Mouse (Mus musculus) induced T-regulatory cell, adult 2 months (primary cell): Measurements from ENCODE around the gene Osbp.

Experiments
- DNase-seq: peaks from one replicate; pipeline ENCODE4 v3.0.0-alpha.2; 2012; ENCODE audit warnings: low read depth

Osbp gene

DNA sequence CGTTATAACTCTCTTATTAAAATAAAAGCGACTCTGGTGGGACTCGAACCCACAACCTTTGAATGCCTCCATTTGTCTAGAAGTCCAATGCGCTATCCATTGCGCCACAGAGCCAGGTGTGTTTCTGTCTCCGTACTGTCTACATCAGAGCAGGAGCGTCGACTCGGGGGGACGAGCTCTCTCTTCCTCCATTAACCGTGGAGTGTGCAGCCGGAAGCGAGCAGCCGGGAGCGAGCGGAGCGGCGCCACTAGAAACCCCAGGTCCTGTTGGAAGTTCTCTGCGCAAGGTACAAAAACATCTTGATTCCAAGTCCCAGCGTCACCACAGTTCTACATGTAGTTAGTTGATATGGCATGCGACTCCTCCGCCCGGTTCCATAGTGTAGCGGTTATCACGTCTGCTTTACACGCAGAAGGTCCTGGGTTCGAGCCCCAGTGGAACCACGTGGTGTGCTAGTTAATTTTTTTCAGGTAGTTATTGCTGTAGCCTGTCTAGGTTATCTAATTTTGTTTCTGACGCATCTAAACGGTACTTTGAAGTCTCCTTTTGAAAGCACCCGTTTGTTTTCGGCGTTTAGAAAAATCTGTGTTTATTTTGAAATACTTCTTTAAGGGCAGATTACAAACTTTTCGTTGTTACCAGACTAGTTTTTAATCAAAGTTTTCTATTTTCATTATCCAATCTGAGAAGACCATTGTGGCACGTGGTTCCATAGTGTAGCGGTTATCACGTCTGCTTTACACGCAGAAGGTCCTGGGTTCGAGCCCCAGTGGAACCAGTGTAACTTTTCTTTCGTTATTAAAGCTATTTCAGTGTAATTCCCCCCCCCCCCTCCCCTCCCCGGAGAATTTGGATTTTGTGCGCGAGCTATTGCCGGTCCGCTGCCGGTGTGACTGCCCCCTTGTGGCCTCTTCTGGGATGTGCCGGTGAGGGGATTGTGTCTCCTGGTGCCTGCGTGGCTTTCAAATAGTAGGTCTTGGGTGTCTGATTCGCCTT lies 46.1 kb downstream of the Osbp start:
- peak; percentile 95 for DNase-seq

DNA sequence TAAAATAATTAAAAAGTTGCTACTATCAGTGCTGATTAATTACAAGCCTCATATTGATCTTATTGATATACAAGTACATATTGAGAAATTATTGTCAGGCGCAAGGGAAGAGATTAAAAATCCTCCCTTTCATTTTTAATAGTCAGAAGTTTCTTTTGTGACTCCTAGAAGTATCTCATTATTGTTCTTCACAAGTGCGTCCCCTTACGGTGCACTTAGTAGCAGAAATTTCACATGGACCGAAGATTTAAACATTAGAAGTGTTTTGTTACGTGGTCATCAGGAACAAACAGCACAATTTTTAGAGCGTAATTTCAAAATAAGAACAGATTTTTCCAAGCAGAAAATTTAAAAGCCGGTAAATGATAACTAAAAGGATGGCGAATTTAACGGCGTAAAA lies 46.9 kb downstream of the Osbp start:
- DNase-seq, result no peak

DNA sequence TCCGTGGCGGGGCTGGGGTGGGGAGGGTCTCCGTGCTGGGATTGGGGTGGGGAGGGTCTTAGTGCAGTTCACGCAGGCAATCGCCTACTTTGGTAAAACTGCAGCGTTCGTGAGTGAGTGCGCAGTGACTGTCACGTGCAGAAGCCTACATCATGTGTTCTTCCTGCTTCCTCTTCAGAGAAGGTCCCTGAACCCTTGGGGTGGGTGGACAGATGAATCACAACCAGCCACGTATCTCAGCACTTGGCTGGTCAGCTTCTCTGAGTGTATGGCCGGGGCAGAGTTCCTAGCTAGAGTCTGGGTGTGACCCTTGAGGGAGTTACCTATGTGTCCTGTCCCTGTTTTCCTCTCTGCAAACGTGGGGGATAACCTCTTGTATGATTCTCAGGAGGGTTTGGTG lies 47.5 kb downstream of the Osbp start:
- peak; percentile 65 for DNase-seq

DNA sequence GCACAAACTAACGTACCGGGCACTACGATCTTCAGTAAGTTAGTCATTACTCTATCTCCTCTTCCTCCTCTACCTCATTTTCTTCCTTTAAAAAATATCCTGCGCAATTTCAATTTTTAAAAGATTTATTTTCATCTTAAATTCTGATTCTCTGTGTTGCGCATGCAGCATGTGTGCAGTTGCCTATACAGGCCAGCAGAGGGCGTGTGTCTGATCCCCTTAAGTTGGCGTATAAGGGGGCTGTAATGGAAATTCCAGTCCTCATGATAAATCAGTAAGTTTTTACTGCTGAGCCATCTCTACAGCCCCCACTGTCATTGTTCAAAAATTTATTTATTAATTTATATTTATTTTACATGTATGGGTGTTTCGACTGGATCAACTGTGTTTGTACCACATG lies 50.0 kb downstream of the Osbp start:
- DNase-seq, result peak; percentile 50

DNA sequence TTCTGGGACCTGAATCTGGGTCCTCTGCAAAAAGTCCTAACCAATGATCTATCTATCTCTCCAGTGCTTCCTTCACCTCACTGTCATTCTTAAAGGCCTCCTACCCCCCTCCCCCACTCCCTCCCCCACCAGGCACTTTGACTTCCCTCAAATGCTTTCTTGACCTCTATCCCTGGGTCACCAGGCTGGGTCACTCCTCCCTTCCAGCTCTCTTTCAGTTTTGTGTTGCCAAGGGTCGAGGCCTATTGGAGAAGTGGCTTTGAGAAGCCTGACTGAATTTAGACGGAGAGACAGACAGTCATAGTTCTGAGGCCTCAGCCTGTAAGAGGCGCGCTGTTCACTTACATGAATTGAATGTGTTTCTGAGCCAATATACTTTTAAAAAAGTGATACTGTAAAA lies 50.5 kb downstream of the Osbp start:
- no peak for DNase-seq

DNA sequence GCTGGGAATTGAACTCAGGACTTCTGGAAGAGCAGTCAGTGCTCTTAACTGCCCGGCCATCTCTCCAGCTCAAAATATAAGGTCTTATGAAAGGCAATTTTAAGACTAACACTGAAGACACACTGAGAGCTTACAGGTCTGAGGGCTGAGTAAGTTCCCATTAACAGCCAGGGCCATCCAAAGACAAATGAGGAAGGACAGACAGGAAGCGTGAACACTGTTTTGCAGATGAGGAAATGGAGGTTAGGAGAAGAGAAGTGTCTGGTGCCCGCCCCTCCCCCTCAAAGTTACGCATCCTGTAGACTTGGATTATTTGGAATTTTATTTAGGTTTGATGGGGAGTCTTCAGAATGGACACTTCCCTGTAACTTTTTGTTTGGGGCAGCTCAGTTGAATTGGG lies 58.4 kb downstream of the Osbp start:
- no peak for DNase-seq

DNA sequence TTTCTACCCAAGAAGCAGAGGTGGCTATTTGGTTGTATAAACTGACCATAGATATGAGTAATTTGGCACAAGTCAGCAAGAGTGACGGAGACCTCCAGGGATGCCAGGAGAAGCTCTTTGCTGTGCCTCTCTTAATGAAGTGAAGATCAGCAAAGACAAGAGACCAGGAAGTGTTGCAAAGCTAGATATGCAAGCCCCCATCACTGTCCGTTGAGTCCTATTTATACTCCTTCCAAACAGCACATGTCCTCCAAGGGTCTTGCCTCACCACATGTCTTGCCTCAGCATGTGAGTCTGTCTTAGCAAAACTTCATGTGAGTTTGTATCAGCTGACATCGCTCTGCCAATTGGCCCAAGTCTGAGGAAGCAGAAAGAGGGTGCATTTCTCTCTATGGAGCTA lies 59.6 kb downstream of the Osbp start:
- DNase-seq, result no peak

DNA sequence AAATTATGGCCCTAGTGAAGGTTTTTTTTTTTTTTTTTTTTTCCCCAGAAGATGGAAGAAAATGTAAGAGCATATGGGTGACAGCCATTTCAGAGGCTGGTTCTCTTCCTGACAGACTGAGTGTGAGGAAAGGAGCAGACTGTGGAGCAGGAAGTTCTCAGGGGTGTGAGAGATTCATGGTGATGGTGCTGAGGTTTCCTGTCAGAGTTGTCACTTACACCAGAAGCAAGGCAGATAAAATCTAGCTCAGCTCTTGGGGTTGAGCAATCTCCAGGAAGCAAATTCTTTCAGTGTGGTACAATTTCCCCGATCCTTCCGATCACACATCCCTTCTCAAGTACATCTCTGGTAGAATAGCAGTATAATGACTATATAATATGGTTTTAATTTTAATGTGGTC lies 60.9 kb downstream of the Osbp start:
- DNase-seq, result peak; percentile 72

DNA sequence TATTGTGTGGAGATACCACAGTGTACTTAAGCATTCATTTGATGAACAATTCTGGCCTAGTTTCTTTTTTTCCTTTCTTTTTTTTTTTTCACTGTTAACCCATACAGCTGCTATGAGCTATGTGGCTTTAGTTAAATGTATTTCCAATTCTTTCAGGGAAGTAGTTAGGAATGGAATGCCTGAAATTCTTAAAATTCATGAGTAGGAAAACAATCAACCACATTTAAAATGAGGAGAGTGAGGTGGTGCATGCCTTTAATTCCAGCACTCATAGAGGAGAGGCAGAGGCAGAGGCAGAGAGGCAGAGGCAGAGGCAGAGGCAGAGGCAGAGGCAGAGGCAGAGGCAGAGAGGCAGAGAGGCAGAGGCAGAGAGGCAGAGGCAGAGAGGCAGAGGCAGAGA lies 72.0 kb downstream of the Osbp start:
- DNase-seq, result no peak

DNA sequence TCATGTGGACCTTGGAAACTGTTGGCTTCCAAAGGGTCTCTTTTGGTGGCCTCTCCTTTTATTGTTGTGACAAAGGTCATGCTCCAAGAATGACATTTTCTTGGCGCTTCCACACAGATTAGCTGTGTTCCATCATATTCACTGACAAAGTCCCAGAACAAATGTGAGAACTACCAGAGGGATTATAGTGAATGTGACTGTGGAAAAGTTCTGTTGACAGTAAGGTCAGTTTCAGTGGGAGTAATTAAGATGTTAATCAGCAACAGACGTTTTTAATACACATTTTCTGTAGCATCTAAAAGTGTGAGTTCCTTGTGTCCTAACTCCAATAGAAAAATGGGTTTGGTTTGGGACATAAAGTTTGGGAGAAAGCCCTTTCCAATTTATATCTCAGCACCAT lies 75.5 kb downstream of the Osbp start, which contains the start of gene Olfr1423:
Gene Olfr1423 (minus strand): TSS at position 101 of the 400 bp plus-strand sequence.
- no peak for DNase-seq

DNA sequence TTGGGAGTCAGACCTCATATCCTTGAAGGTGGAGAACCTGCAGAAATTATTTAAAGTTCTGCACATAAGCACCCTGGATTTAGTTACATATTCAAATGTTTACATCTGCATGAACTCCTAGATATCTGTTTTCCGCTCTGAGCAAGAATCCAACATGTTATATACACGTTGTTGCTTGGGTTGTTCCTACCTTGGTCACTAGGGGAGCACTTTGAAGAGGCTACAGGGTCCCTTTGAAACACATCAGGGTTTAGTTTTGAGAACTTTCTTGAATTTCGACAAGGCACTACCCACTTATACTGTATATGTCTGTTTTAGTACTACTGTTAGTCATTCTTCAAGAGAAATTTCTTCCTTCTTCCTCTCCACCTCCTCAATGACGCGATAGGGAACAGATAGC lies 77.4 kb downstream of the Osbp start:
- no peak for DNase-seq
